Mouse (Mus musculus) left cerebral cortex, postnatal 25 days (tissue): ENCODE measurements around the gene Ppp4r1. TPM values are rescaled to one million over a fixed set of nuclear protein-coding genes. Genes with fewer than 3 reads are reported as not detected.

Experiments used
- DNase-seq, 2 experiments: peaks; one replicate each; pipeline ENCODE4 v3.0.0; 2022; ENCODE audit warnings: low spot score in 2 of 2, mixed read lengths in 1 of 2
- intact Hi-C: fragments of 180-260 bp; cut with DNase I; formaldehyde crosslinking; loops from one replicate; pipeline ENCODE4 v1.15.1; 2025
- total RNA-seq, 2 experiments: library from RNA; stranded (reverse); gene quantifications; 2 replicates each; pipeline ENCODE4 v1.2.3; 2021

Gene Ppp4r1
- total RNA-seq, 2 experiments from 2014 or later: 41.7 to 57.5 TPM

- DNase-seq: no peak
- intact Hi-C loops: no loop called here
Observed at GRCm38 (mm10) chr17:65796056-65796455, 13.7 kb downstream of the Ppp4r1 start.

GRCm38 (mm10) chr17:65798446-65798845 is 16.1 kb downstream of the Ppp4r1 start:
- no peak for DNase-seq
- intact Hi-C loops: no loop called here

GRCm38 (mm10) chr17:65799353-65799752 is 17.0 kb downstream of the Ppp4r1 start:
- no peak for DNase-seq
- intact Hi-C loops: no loop called here

- intact Hi-C loops: no loop called here
- no peak for DNase-seq
Observed at GRCm38 (mm10) chr17:65800451-65800850, 18.1 kb downstream of the Ppp4r1 start.

- intact Hi-C loops: no loop called here
- no peak for DNase-seq
Observed at GRCm38 (mm10) chr17:65802026-65802425, 19.7 kb downstream of the Ppp4r1 start.

GRCm38 (mm10) chr17:65805966-65806365 is 23.6 kb downstream of the Ppp4r1 start:
- intact Hi-C loops: no loop called here

GRCm38 (mm10) chr17:65806416-65806815 is 24.0 kb downstream of the Ppp4r1 start:
- DNase-seq: no peak
- intact Hi-C loops: no loop called here

More at GRCm38 (mm10) chr17:65805966-65806365, 23.6 kb downstream of the Ppp4r1 start:
- DNase-seq: no peak

GRCm38 (mm10) chr17:65811032-65811431 is 28.7 kb downstream of the Ppp4r1 start:
- intact Hi-C loops: no loop called here

GRCm38 (mm10) chr17:65813763-65814162 is 31.4 kb downstream of the Ppp4r1 start:
- DNase-seq: no peak
- intact Hi-C loops: no loop called here

More at GRCm38 (mm10) chr17:65811032-65811431, 28.7 kb downstream of the Ppp4r1 start:
- no peak for DNase-seq

GRCm38 (mm10) chr17:65820197-65820596 is 37.8 kb downstream of the Ppp4r1 start:
- intact Hi-C loops: no loop called here
- no peak for DNase-seq

- no peak for DNase-seq
- intact Hi-C loops: no loop called here
Observed at GRCm38 (mm10) chr17:65822423-65822822, 40.0 kb downstream of the Ppp4r1 start.

GRCm38 (mm10) chr17:65824246-65824645 is 41.9 kb downstream of the Ppp4r1 start:
- no peak for DNase-seq
- intact Hi-C loops: no loop called here

- no peak for DNase-seq
- intact Hi-C loops: no loop called here
Observed at GRCm38 (mm10) chr17:65826257-65826656, 43.9 kb downstream of the Ppp4r1 start.

- no peak for DNase-seq
- intact Hi-C loops: no loop called here
Observed at GRCm38 (mm10) chr17:65827119-65827840, 44.9 kb downstream of the Ppp4r1 start.

- no peak for DNase-seq
- intact Hi-C loops: no loop called here
Observed at GRCm38 (mm10) chr17:65827904-65828303, 45.5 kb downstream of the Ppp4r1 start.

GRCm38 (mm10) chr17:65828951-65829350 is 46.6 kb downstream of the Ppp4r1 start:
- intact Hi-C loops: no loop called here
- no peak for DNase-seq

- intact Hi-C loops: no loop called here
- DNase-seq: peak in 1 of 2 experiments; percentile 29
Observed at GRCm38 (mm10) chr17:65830216-65830863, 48.0 kb downstream of the Ppp4r1 start.

- intact Hi-C loops: no loop called here
- no peak for DNase-seq
Observed at GRCm38 (mm10) chr17:65833891-65834290, 51.5 kb downstream of the Ppp4r1 start.

GRCm38 (mm10) chr17:65836746-65837145 is 54.4 kb downstream of the Ppp4r1 start:
- intact Hi-C loops: no loop called here
- DNase-seq: peak; percentile 60 to 82

GRCm38 (mm10) chr17:65839541-65840256 is 57.3 kb downstream of the Ppp4r1 start:
- DNase-seq: no peak
- intact Hi-C loops: no loop called here
